Comparison of ENCODE assay signal across 9 mouse cellular contexts in the genomic region with DNA sequence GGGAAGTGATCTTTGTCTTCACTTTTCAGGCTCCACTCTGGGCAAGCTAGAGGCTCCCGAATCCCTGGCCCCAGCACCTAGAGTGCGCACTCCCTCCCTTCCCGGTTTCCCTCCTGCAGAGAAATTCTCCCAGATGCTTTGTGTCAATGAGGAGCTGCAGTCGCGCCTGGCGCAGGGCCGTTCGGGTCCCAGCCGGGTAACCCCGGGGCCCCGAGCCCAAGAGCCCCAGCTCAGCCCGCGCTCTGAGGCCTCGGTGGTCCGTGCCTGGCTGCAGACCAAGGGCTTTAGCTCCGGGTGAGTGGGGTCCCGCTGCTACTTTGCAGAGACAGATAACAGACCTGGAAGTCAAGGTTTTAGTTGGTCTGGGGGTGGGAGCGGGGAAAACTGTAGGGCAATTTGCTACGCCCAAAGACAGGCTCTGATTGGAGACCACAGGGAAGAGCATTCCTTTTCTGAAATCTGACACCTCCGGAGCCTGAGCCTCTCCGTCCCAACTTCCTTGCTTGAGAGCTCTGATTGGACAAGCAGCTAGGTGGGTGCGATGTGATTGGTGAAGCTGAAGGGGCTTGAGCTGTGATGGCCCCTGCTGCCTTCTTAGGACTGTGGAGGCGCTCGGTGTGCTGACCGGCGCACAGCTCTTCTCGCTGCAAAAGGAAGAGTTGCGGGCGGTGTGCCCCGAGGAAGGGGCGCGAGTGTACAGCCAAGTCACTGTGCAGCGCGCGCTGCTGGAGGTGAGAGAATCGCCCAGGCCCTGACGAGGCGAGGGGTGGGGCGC. TPM values are rescaled to one million over a fixed set of nuclear protein-coding genes. Genes with fewer than 3 reads are reported as not detected.
DNase-seq lines count a peak whose midpoint lies in the region; ATAC-seq and TF ChIP-seq lines count a peak whose summit lies in the region.
"Had no signal": no experiment of that assay in that cellular context is flagged by ENCODE, and none has a peak within 500 bp of the region (broad histone marks: within the 10 kb centered on the region; RNA-seq: fewer than 3 reads in every experiment).

No protein-coding gene starts in this region.

- H3K36me3 ChIP-seq in forebrain, embryonic 12.5 days (replicated peaks): peaks cover 22% of the 10 kb centered on the region
- H3K36me3 ChIP-seq in heart, postnatal 0 days (replicated peaks; ENCODE audit: control insufficient read depth, insufficient read depth, low read length): peaks cover 25% of the 10 kb centered on the region

- H3K4me1 ChIP-seq in brown adipose tissue, adult 24 weeks (ENCODE audit: control insufficient read depth, insufficient read depth, insufficient read length, low read length): no peaks in the 10 kb centered on the region
- peaks cover 20% of the 10 kb centered on the region for H3K4me1 ChIP-seq in forebrain, embryonic 12.5 days
- peaks cover 10% of the 10 kb centered on the region for H3K4me1 ChIP-seq in heart, postnatal 0 days (ENCODE audit: control insufficient read depth, insufficient read depth)
- peaks cover 19% of the 10 kb centered on the region for H3K4me1 ChIP-seq in olfactory bulb, adult 2 months (ENCODE audit: control insufficient read depth, insufficient read depth, low read length)

- TF ChIP-seq EP300 in heart, postnatal 0 days (IDR thresholded peaks at IDR 0.05; ENCODE audit: low read depth): 0 out of 2 replicates have a peak, but pooled peaks have one; percentile 20

- no peak for TF ChIP-seq POLR2A in olfactory bulb, adult 2 months (IDR thresholded peaks at IDR 0.05; ENCODE audit: insufficient read depth, low read depth, low read length)

- peaks cover 39% of the 10 kb centered on the region for H3K27me3 ChIP-seq in forebrain, embryonic 12.5 days
- 0 out of 2 replicates have a peak, but pooled peaks cover 6% of the 10 kb centered on the region for H3K27me3 ChIP-seq in heart, postnatal 0 days (ENCODE audit: control insufficient read depth, insufficient read depth, low read length)

- peak; percentile 97 for ATAC-seq in forebrain, embryonic 12.5 days (ENCODE audit: low FRiP score)
- ATAC-seq in heart, postnatal 0 days (ENCODE audit: insufficient read depth, low read depth): peak; percentile 94

- 0 out of 2 replicates have a peak, but pooled peaks have one; percentile 7 for TF ChIP-seq CTCF in heart, postnatal 0 days (IDR thresholded peaks at IDR 0.05; ENCODE audit: low read depth)
- TF ChIP-seq CTCF in olfactory bulb, adult 2 months (IDR thresholded peaks at IDR 0.05; ENCODE audit: insufficient read depth, low read depth, low read length): no peak

- H3K9ac ChIP-seq in forebrain, embryonic 12.5 days: peak overlapping the region; percentile 66
- H3K9ac ChIP-seq in heart, postnatal 0 days (replicated peaks; ENCODE audit: low read depth, low read length): peak overlapping the region; percentile 69

- H3K4me2 ChIP-seq in forebrain, embryonic 12.5 days: peak overlapping the region; percentile 93
- peak overlapping the region; percentile 98 for H3K4me2 ChIP-seq in heart, postnatal 0 days (ENCODE audit: low read depth, low read length)

- peak; percentile 22 for DNase-seq in 3T3-L1 (ENCODE audit: low read depth, low spot score)
- DNase-seq in heart, postnatal 0 days (ENCODE audit: low spot score): peak; percentile 95
- DNase-seq in kidney, postnatal 25 days: peak; percentile 82 to 92
- peak; percentile 84 to 85 for DNase-seq in lung, adult 18-20 months
- no peak for DNase-seq in thymus, postnatal 36 days

- WGBS in forebrain, embryonic 12.5 days: under 1% methylated on average over 39 of the region's 39 CpGs
- WGBS in heart, postnatal 0 days: 3% methylated on average over 39 of the region's 39 CpGs
- 4% methylated on average over 39 of the region's 39 CpGs for WGBS in olfactory bulb, adult 2 months

- no peaks in the 10 kb centered on the region for H3K9me3 ChIP-seq in forebrain, embryonic 12.5 days
- H3K9me3 ChIP-seq in heart, postnatal 0 days (replicated peaks; ENCODE audit: control insufficient read depth, low read length): no peaks in the 10 kb centered on the region

- peak overlapping the region; percentile 59 for H3K4me3 ChIP-seq in brown adipose tissue, adult 24 weeks (ENCODE audit: insufficient read depth, low read depth, low read length)
- H3K4me3 ChIP-seq in forebrain, embryonic 12.5 days (replicated peaks): peak overlapping the region; percentile 51
- peak overlapping the region; percentile 61 for H3K4me3 ChIP-seq in heart, postnatal 0 days (ENCODE audit: low read depth, low read length)
- peak overlapping the region; percentile 33 for H3K4me3 ChIP-seq in olfactory bulb, adult 2 months (ENCODE audit: insufficient read depth, low read depth, low read length)

- no peak overlapping the region for H3K27ac ChIP-seq in brown adipose tissue, adult 24 weeks (replicated peaks; ENCODE audit: low read depth, low read length)
- H3K27ac ChIP-seq in forebrain, embryonic 12.5 days: peak overlapping the region; percentile 86
- H3K27ac ChIP-seq in heart, postnatal 0 days (ENCODE audit: low read depth): peak overlapping the region; percentile 92
- no peak overlapping the region for H3K27ac ChIP-seq in olfactory bulb, adult 2 months (ENCODE audit: insufficient read depth, low read depth, low read length)

RNA-seq across cellular contexts. Expression of a gene that starts 17.7 kb away (rescaled TPM):
- polyA plus RNA-seq in brown adipose tissue, adult 24 weeks (2012; ENCODE audit: insufficient read depth, insufficient read length, missing spikeins): 2.2 and 2.3 TPM in 2 replicates
- 3.6 and 4.1 TPM in 2 replicates for polyA plus RNA-seq in forebrain, embryonic 12.5 days (2016; fragmentation: Nextera tagmentation; extraction: Ambion mirVana)
- 0.88 and 6.1 TPM in 2 replicates for total RNA-seq in heart, postnatal 0 days (2014; rRNA removed; ENCODE audit: low replicate concordance)
- polyA plus RNA-seq in heart, postnatal 0 days (2015; fragmentation: Nextera tagmentation; extraction: Ambion mirVana): 1.00 and 4.0 TPM in 2 replicates
- not detected in 2 replicates for polyA plus RNA-seq in olfactory bulb, adult 2 months (2012; ENCODE audit: insufficient read depth, insufficient read length, low replicate concordance, missing spikeins)

RNA-seq across cellular contexts. Expression of a gene that starts 23.3 kb away (rescaled TPM):
- 32.9 and 42.2 TPM in 2 replicates for polyA plus RNA-seq in brown adipose tissue, adult 24 weeks (2012; ENCODE audit: insufficient read depth, insufficient read length, missing spikeins)
- 54.6 and 59.7 TPM in 2 replicates for polyA plus RNA-seq in forebrain, embryonic 12.5 days (2016; fragmentation: Nextera tagmentation; extraction: Ambion mirVana)
- 89.1 and 105 TPM in 2 replicates for total RNA-seq in heart, postnatal 0 days (2014; rRNA removed; ENCODE audit: low replicate concordance)
- polyA plus RNA-seq in heart, postnatal 0 days (2015; fragmentation: Nextera tagmentation; extraction: Ambion mirVana): 22.5 and 24.2 TPM in 2 replicates
- not detected in 2 replicates for polyA plus RNA-seq in olfactory bulb, adult 2 months (2012; ENCODE audit: insufficient read depth, insufficient read length, low replicate concordance, missing spikeins)

RNA-seq across cellular contexts. Expression of a gene that starts 32.8 kb away (rescaled TPM):
- polyA plus RNA-seq in brown adipose tissue, adult 24 weeks (2012; ENCODE audit: insufficient read depth, insufficient read length, missing spikeins): 15.1 and 29.0 TPM in 2 replicates
- 26.5 and 26.7 TPM in 2 replicates for polyA plus RNA-seq in forebrain, embryonic 12.5 days (2016; fragmentation: Nextera tagmentation; extraction: Ambion mirVana)
- 19.4 and 70.3 TPM in 2 replicates for total RNA-seq in heart, postnatal 0 days (2014; rRNA removed; ENCODE audit: low replicate concordance)
- polyA plus RNA-seq in heart, postnatal 0 days (2015; fragmentation: Nextera tagmentation; extraction: Ambion mirVana): 24.9 and 28.0 TPM in 2 replicates
- not detected in 2 replicates for polyA plus RNA-seq in olfactory bulb, adult 2 months (2012; ENCODE audit: insufficient read depth, insufficient read length, low replicate concordance, missing spikeins)

RNA-seq across cellular contexts. Expression of a gene that starts 38.0 kb away (rescaled TPM):
- 25.6 and 40.1 TPM in 2 replicates for polyA plus RNA-seq in brown adipose tissue, adult 24 weeks (2012; ENCODE audit: insufficient read depth, insufficient read length, missing spikeins)
- 5.6 and 8.3 TPM in 2 replicates for polyA plus RNA-seq in forebrain, embryonic 12.5 days (2016; fragmentation: Nextera tagmentation; extraction: Ambion mirVana)
- total RNA-seq in heart, postnatal 0 days (2014; rRNA removed; ENCODE audit: low replicate concordance): 27.4 and 28.3 TPM in 2 replicates
- 93.7 and 106 TPM in 2 replicates for polyA plus RNA-seq in heart, postnatal 0 days (2015; fragmentation: Nextera tagmentation; extraction: Ambion mirVana)
- not detected in 2 replicates for polyA plus RNA-seq in olfactory bulb, adult 2 months (2012; ENCODE audit: insufficient read depth, insufficient read length, low replicate concordance, missing spikeins)
- total RNA-seq: neutrophil, adult 5-6 weeks had no signal

RNA-seq across cellular contexts. Expression of a gene that starts 45.8 kb away (rescaled TPM):
- not detected in 2 replicates for polyA plus RNA-seq in brown adipose tissue, adult 24 weeks (2012; ENCODE audit: insufficient read depth, insufficient read length, missing spikeins)
- 2.2 and 2.4 TPM in 2 replicates for polyA plus RNA-seq in forebrain, embryonic 12.5 days (2016; fragmentation: Nextera tagmentation; extraction: Ambion mirVana)
- 4,764 and 5,473 TPM in 2 replicates for total RNA-seq in heart, postnatal 0 days (2014; rRNA removed; ENCODE audit: low replicate concordance)
- polyA plus RNA-seq in heart, postnatal 0 days (2015; fragmentation: Nextera tagmentation; extraction: Ambion mirVana): 8,811 and 8,917 TPM in 2 replicates
- polyA plus RNA-seq in olfactory bulb, adult 2 months (2012; ENCODE audit: insufficient read depth, insufficient read length, low replicate concordance, missing spikeins): not detected in 2 replicates

Comparison
In these comparisons a context has a peak if more than half of its experiments do, and no peak if none do; other contexts are left out.
1. DNase-seq: peak in 3T3-L1 (single experiment), heart, postnatal 0 days (single experiment), kidney, postnatal 25 days (2 of 2) and lung, adult 18-20 months (2 of 2); none in thymus, postnatal 36 days (0 of 2).
2. H3K27ac ChIP-seq: peak in forebrain, embryonic 12.5 days (single experiment) and heart, postnatal 0 days (single experiment); none in brown adipose tissue, adult 24 weeks (single experiment) and olfactory bulb, adult 2 months (single experiment).
3. RNA of a gene that starts 32.8 kb away (polyA plus RNA-seq): 24.9 to 28.0 TPM in heart, postnatal 0 days, 26.5 to 26.7 TPM in forebrain, embryonic 12.5 days and 15.1 to 29.0 TPM in brown adipose tissue, adult 24 weeks; not detected in olfactory bulb, adult 2 months; every median in the first group is over 10 times any median in the second.
4. Peak in every context shown above with its lines, with median percentiles within 50 percentile points of each other: H3K4me3 ChIP-seq.